Mouse (Mus musculus) ES-E14 (cell line): ENCODE results near the gene Odf4. TPM values are rescaled to one million over a fixed set of nuclear protein-coding genes. Genes with fewer than 3 reads are reported as not detected.
"Not testable (repeated sequence)": the region's sequence is repeated elsewhere in the genome, so short reads cannot be mapped to it uniquely, and the experiment has no call there.

ENCODE experiments used
- DNase-seq: peaks from one replicate; pipeline ENCODE4 v3.0.0-alpha.2; 2013; ENCODE audit warnings: low read depth, low spot score
- H3K27ac ChIP-seq: 2 replicates; pipeline ENCODE4 v1.5.1; 2012; ENCODE audit warnings: low read depth, mild to moderate bottlenecking, low read length, moderate library complexity, mixed read lengths; ENCODE audit not compliant: poor library complexity, insufficient read depth, severe bottlenecking
- H3K36me3 ChIP-seq: 2 replicates; pipeline ENCODE4 v1.6.1; 2012; ENCODE audit warnings: mild to moderate bottlenecking, low read length, moderate library complexity, mixed read lengths; ENCODE audit not compliant: control insufficient read depth, poor library complexity, insufficient read depth, severe bottlenecking
- H3K4me1 ChIP-seq, 2 experiments: fragments of 150-350 bp in 1 of 2; sonication (generic) in 1 of 2; 2 replicates each; pipeline ENCODE4 v1.6.1; 2012; ENCODE audit warnings: low read length in 2 of 2, mild to moderate bottlenecking in 1 of 2, mixed read lengths in 1 of 2; ENCODE audit not compliant: control insufficient read depth in 2 of 2, insufficient read depth in 2 of 2, poor library complexity in 1 of 2
- H3K4me3 ChIP-seq, 2 experiments: fragments of 150-350 bp in 1 of 2; sonication (generic) in 1 of 2; 2 replicates each; pipeline ENCODE4 v1.5.1; 2012; ENCODE audit warnings: low read length in 2 of 2, low read depth in 1 of 2, mild to moderate bottlenecking in 1 of 2, mixed read lengths in 1 of 2; ENCODE audit not compliant: insufficient read depth in 1 of 2, poor library complexity in 1 of 2, severe bottlenecking in 1 of 2
- H3K9ac ChIP-seq: 2 replicates; pipeline ENCODE4 v1.6.1; 2012; ENCODE audit warnings: low read depth, mild to moderate bottlenecking, low read length, mixed read lengths; ENCODE audit not compliant: poor library complexity, insufficient read depth, severe bottlenecking
- H3K9me3 ChIP-seq: fragments of 150-350 bp; sonication (generic); 2 replicates; pipeline ENCODE4 v1.6.1; 2012; ENCODE audit warnings: low read depth, mild to moderate bottlenecking, low read length; ENCODE audit not compliant: control insufficient read depth, insufficient read depth
- CHD2 ChIP-seq: IDR thresholded peaks from 2 replicates; pipeline ENCODE4 v1.6.1; 2014; ENCODE audit warnings: mild to moderate bottlenecking, low read depth, low read length, inconsistent platforms
- HCFC1 ChIP-seq: IDR thresholded peaks from 2 replicates; pipeline ENCODE4 v1.6.1; 2012; ENCODE audit warnings: low read length, inconsistent platforms, borderline replicate concordance; ENCODE audit not compliant: insufficient read depth
- MAFK ChIP-seq: IDR thresholded peaks from 2 replicates; pipeline ENCODE4 v1.6.1; 2014; ENCODE audit warnings: mild to moderate bottlenecking, low read depth, low read length, inconsistent platforms; ENCODE audit not compliant: insufficient read depth
- ZC3H11A ChIP-seq: IDR thresholded peaks from 2 replicates; pipeline ENCODE4 v1.6.1; 2012; ENCODE audit warnings: low read depth, mild to moderate bottlenecking, inconsistent platforms, low read length, borderline replicate concordance
- ZNF384 ChIP-seq: IDR thresholded peaks from 2 replicates; pipeline ENCODE4 v1.6.1; 2012; ENCODE audit warnings: low read depth, low read length, inconsistent platforms
- in situ Hi-C, 2 experiments: fragments of 600-800 bp; cut with MboI; formaldehyde crosslinking; loops; one replicate each; pipeline ENCODE4 v1.15.1; 2025; ENCODE audit warnings: low sequenced_read_pairs in 2 of 2, inconsistent platforms in 1 of 2; ENCODE audit not compliant: unreplicated experiment in 2 of 2
- total RNA-seq: library from RNA; depleted of rRNA; stranded (reverse); fragments of 300-350 nt; gene quantifications from 2 replicates; pipeline ENCODE4 v1.2.3, GENCODE M21; 2012; rRNA removed

The Odf4 gene
- not detected in 2 replicates for total RNA-seq

DNA sequence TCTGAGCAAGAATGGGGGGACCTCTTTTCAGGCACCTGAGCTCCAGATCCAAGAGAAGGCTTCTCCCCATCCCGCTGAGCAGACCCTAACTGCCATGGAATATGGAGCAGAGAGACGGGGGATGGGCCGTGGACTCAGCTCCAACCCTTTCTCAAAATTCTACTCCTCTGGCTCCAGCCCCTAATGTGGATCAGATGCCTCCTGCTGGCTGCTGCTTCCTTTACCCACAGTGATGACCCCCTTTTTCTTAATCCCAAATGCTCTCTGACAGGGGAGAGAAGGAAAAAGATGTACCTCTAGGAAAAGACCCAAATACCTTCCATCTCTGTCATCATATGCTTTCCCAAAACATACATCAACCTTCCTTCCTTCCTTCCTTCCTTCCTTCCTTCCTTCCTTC, at the start of gene Odf4:
Odf4 (minus strand) TSS at position 101 of the 400 bp plus-strand sequence.
- no peak within 1 kb of the TSS for H3K27ac ChIP-seq
- in situ Hi-C loops, result no loop called here

DNA sequence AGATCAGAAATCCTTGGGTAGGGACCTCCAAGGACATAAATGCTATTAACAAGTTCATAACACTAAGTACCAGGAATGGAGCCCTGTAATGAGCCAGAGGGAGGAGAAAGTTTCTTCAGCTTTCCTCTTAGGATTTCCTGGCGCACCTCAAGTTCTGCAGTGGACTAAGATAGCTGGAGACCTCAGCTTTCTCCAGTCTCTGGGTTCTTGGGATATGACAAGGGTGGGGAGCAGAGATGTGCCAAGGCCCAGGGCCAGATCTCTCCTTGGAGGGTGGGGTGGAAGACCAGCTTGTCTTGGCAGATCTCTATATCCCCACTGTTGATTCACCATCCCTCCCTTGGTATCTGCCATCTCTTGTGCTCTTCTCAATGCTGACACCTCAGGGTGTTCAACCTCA, 48.7 kb upstream of the Odf4 start:
- no peaks in the 10 kb centered on the region for H3K9me3 ChIP-seq
- no peak for DNase-seq
- 0 out of 2 replicates have a peak, but pooled peaks cover 3% of the 10 kb centered on the region for H3K36me3 ChIP-seq
- no peak overlapping the region for H3K9ac ChIP-seq
- in situ Hi-C loops, result no loop called here
- H3K27ac ChIP-seq, result no peak overlapping the region
- no peak overlapping the region for H3K4me3 ChIP-seq
- peaks cover 0 to 12% of the 10 kb centered on the region in 2 experiments; a peak in 3 of 4 replicates for H3K4me1 ChIP-seq
- TF ChIP-seq CHD2, result no peak

More for the DNA sequence above, at the start of gene Odf4:
- no peak within 1 kb of the TSS for H3K9ac ChIP-seq
- no peak for TF ChIP-seq CHD2
- TF ChIP-seq MAFK, result no peak
- TF ChIP-seq ZC3H11A, result no peak
- TF ChIP-seq ZNF384, result no peak
- TF ChIP-seq HCFC1, result no peak
- H3K9me3 ChIP-seq, result no peaks in the 10 kb centered on the region
- DNase-seq, result no peak
- H3K4me1 ChIP-seq, result peaks cover 0 to 3% of the 10 kb centered on the region in 2 experiments; a peak in 1 of 4 replicates
- no peak within 1 kb of the TSS for H3K4me3 ChIP-seq
- no peaks in the 10 kb centered on the region for H3K36me3 ChIP-seq

DNA sequence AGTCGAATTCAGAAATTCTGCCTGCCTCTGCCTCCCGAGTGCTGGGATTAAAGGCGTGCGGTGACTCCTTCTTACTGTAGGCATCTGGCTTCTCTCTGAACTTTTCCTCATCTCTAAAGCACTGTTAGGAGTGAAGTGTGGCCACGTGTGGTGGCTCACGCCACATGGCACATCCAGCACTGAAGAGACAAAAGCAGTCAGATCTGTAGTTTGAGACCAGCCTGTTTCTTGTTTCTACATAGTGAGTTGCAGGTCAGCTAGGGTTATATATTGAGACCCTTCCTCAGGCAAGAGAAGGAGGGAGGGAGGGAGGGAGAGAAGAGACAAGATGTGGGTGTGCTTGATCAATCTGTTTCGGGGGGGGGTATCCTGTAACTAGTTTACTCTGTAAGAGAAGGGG, 48.2 kb upstream of the Odf4 start, which contains the start of gene Rangrf:
Rangrf (minus strand) TSS at position 101 of the 400 bp plus-strand sequence.
- H3K27ac ChIP-seq, result no peak within 1 kb of the TSS

GRCm38 (mm10) chr11:68974059-68974450, 47.2 kb upstream of the Odf4 start:
- H3K4me3 ChIP-seq, result peak overlapping the region; percentile 75 to 76; a peak in 3 of 4 replicates
- in situ Hi-C loops, result no loop called here
- TF ChIP-seq MAFK (no peak), ZNF384 (no peak), ZC3H11A (no peak), HCFC1 (no peak), CHD2 (no peak)
- H3K9me3 ChIP-seq, result no peaks in the 10 kb centered on the region
- DNase-seq, result no peak
- peak overlapping the region; percentile 49; the same call in 1 of the 2 replicates for H3K9ac ChIP-seq
- H3K4me1 ChIP-seq, result peaks cover 0 to 12% of the 10 kb centered on the region in 2 experiments; a peak in 3 of 4 replicates
- H3K27ac ChIP-seq, result no peak overlapping the region
- H3K36me3 ChIP-seq, result 0 out of 2 replicates have a peak, but pooled peaks cover 6% of the 10 kb centered on the region

More for the DNA sequence above, 48.2 kb upstream of the Odf4 start, which contains the start of gene Rangrf:
- Histone ChIP-seq H3K9me3 (no peaks in the 10 kb centered on the region), H3K9ac (no peak within 1 kb of the TSS; the same call in 1 of the 2 replicates), H3K4me3 (peak within 1 kb of the TSS in 1 of 2 experiments; percentile 75; a peak in 2 of 4 replicates), H3K36me3 (0 out of 2 replicates have a peak, but pooled peaks cover 3% of the 10 kb centered on the region), H3K4me1 (peaks cover 0 to 12% of the 10 kb centered on the region in 2 experiments; a peak in 3 of 4 replicates)
- in situ Hi-C loops, result no loop called here
- no peak for TF ChIP-seq HCFC1
- TF ChIP-seq ZNF384, result no peak
- TF ChIP-seq CHD2, result no peak
- TF ChIP-seq ZC3H11A, result no peak
- no peak for TF ChIP-seq MAFK
- no peak for DNase-seq

- H3K36me3 ChIP-seq, in situ Hi-C loops, H3K9me3 ChIP-seq: not testable (repeated sequence)
- Histone ChIP-seq H3K4me1 (peaks cover 0 to 14% of the 10 kb centered on the region in 2 experiments; a peak in 3 of 4 replicates), H3K9ac (peak overlapping the region; percentile 82), H3K4me3 (peak overlapping the region; percentile 75 to 76), H3K27ac (0 out of 2 replicates have a peak overlapping the region, but pooled peaks have one; percentile 42)
- peak; percentile 94 for DNase-seq
Measured at GRCm38 (mm10) chr11:68973250-68974058, 46.6 kb upstream of the Odf4 start.
